Mouse (Mus musculus) lung, postnatal 0 days (tissue): ENCODE results near the gene Ptpn11.
"Not testable (repeated sequence)": the region's sequence is repeated elsewhere in the genome, so short reads cannot be mapped to it uniquely, and the experiment has no call there.

ENCODE experiments used
- CTCF ChIP-seq: IDR thresholded peaks from 2 replicates; pipeline ENCODE4 v1.5.1; 2016; ENCODE audit warnings: antibody characterized with exemption, mild to moderate bottlenecking
- EP300 ChIP-seq: IDR thresholded peaks from 2 replicates; pipeline ENCODE4 v1.6.1; 2016; ENCODE audit warnings: antibody characterized with exemption, mild to moderate bottlenecking, control low read depth

DNA sequence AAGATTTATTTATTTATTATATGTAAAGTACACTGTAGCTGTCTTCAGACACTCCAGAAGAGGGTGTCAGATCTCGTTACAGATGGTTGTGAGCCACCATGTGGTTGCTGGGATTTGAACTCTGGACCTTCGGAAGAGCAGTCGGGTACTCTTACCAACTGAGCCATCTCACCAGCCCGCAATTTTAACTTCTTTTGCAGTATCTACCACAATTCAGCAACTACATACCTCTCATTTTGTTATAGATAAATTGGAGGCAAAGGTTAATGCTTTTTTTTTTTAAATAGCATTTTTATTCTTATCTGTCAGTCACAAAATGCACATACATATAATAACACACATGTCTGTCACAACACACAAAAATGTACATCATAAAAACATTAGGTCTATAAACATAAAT lies 32.8 kb upstream of the Ptpn11 start:
- not testable (repeated sequence) for TF ChIP-seq CTCF, EP300
